Mouse (Mus musculus) erythroblast, embryonic 14.5 days (primary cell): ENCODE results near the gene Tnnc2.

ENCODE experiments used
- GATA1 ChIP-seq: IDR thresholded peaks from 2 replicates; pipeline ENCODE4 v1.6.1; 2012; ENCODE audit warnings: low read length, inconsistent platforms, mixed read lengths
- TAL1 ChIP-seq: IDR thresholded peaks from 3 replicates; pipeline ENCODE4 v1.6.1; 2012; ENCODE audit warnings: low read length, inconsistent platforms, mixed read lengths

DNA sequence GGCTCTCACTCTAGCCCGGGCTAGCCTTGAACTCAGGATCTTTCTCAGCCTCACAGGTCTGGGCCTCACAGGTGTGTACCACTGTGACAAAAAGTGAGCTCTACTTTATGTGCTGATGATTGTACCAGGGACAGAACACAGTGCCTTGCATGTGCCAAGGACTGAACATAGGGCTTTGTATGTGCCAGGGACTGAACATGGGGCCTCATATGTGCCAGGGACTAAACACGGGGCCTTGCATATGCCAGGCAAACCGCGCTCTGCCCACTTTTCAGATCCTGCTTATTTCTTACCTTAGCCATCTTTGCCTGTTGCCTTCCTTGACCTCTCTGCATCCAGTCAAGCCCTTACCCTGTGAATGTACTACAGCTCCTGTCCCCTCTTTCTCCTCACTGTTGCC is 17.8 kb downstream of the Tnnc2 start:
- TF ChIP-seq GATA1 = no peak
- no peak for TF ChIP-seq TAL1
